ENCODE assay signal across 21 mouse cellular contexts in the genomic region with DNA sequence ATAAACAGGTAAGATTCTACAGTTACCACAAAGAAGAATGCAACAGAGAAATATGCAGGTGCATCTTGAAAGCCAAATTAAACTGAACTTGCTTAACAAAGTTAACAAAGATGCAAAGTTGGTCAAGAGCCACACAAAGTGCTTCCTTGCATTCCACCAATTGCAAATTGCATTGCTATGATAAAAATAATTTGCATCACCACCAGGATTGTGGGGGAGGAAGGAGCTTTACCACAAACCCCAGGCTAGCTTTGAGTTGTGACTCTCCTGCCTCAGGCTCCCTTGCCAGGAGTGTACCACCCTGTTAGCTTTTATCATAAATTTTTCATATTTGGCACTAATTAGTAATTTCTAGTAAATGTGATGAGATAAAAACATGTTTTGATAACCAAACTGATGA.
"Had no signal": no experiment of that assay in that cellular context is flagged by ENCODE, and none has a peak within 500 bp of the region (broad histone marks: within the 10 kb centered on the region; RNA-seq: fewer than 3 reads in every experiment).

No protein-coding gene starts in this region.

- ATAC-seq: liver, postnatal 0 days; lung, postnatal 0 days; midbrain, embryonic 15.5 days had no signal

- H3K27me3 ChIP-seq: liver, embryonic 13.5 days; liver, embryonic 15.5 days; lung, embryonic 15.5 days; megakaryocyte, embryonic 14.5 days; midbrain, embryonic 12.5 days; midbrain, embryonic 15.5 days; neural tube, embryonic 13.5 days; neural tube, embryonic 15.5 days had no signal

- H3K4me1 ChIP-seq: liver, embryonic 13.5 days; liver, embryonic 15.5 days; lung, embryonic 15.5 days; midbrain, embryonic 12.5 days; midbrain, embryonic 15.5 days; neural tube, embryonic 13.5 days had no signal

- H3K4me3 ChIP-seq: liver, embryonic 13.5 days; liver, embryonic 15.5 days; lung, embryonic 15.5 days; megakaryocyte, embryonic 14.5 days; midbrain, embryonic 12.5 days; midbrain, embryonic 15.5 days; neural tube, embryonic 13.5 days; neural tube, embryonic 15.5 days had no signal

- H3K9me3 ChIP-seq: liver, embryonic 13.5 days; liver, embryonic 15.5 days; lung, embryonic 15.5 days; megakaryocyte, embryonic 14.5 days; midbrain, embryonic 12.5 days; midbrain, embryonic 15.5 days; neural tube, embryonic 13.5 days; neural tube, embryonic 15.5 days had no signal

- H3K27ac ChIP-seq: liver, embryonic 13.5 days; liver, embryonic 15.5 days; lung, embryonic 15.5 days; macrophage; midbrain, embryonic 12.5 days; midbrain, embryonic 15.5 days; neural tube, embryonic 13.5 days; neural tube, embryonic 15.5 days had no signal

- H3K9ac ChIP-seq: liver, embryonic 13.5 days; liver, embryonic 15.5 days; liver, postnatal 0 days; lung, embryonic 15.5 days; midbrain, embryonic 12.5 days; midbrain, embryonic 15.5 days; neural tube, embryonic 13.5 days; neural tube, embryonic 15.5 days had no signal

- DNase-seq: liver, embryonic 13.5 days; liver, postnatal 0 days; lung, adult 2 months; lung, postnatal 14 days; lung, postnatal 36 days; retina, postnatal 1 day; right cerebral cortex, adult 18-20 months; right cerebral cortex, postnatal 25 days; right cerebral cortex, postnatal 4 days; spleen, adult 18-20 months; thymus, adult 18-20 months; thymus, postnatal 36 days had no signal

- H3K4me2 ChIP-seq: liver, embryonic 13.5 days; liver, embryonic 15.5 days; lung, embryonic 15.5 days; midbrain, embryonic 12.5 days; midbrain, embryonic 15.5 days; neural tube, embryonic 13.5 days; neural tube, embryonic 15.5 days had no signal

- H3K36me3 ChIP-seq: liver, embryonic 13.5 days; liver, embryonic 15.5 days; lung, embryonic 15.5 days; midbrain, embryonic 12.5 days; midbrain, embryonic 15.5 days; neural tube, embryonic 13.5 days; neural tube, embryonic 15.5 days had no signal
